Mouse (Mus musculus) liver, embryonic 15.5 days (tissue): ENCODE measurements around the gene Pelo. TPM values are rescaled to one million over a fixed set of nuclear protein-coding genes. Genes with fewer than 3 reads are reported as not detected.

Experiments
- polyA plus RNA-seq: library from polyadenylated mRNA; unstranded; fragments of >200 nt; fragmentation: Nextera tagmentation; extraction: Ambion mirVana; gene quantifications from 2 replicates; pipeline ENCODE4 v1.2.1, GENCODE M21; 2015

Pelo gene
- polyA plus RNA-seq, 1 experiment from 2014 or later = 3.2 TPM

Other genes with a start within 250 kb of the Pelo start
- 0.54 and 0.74 TPM in 2 replicates for gene Itga2, start 158.1 kb downstream of the Pelo start, polyA plus RNA-seq
- gene Gm49395, start 11.7 kb upstream of the Pelo start, polyA plus RNA-seq = 2.3 and 2.5 TPM in 2 replicates
- gene Itga1, start 11.8 kb upstream of the Pelo start, polyA plus RNA-seq = 4.6 and 5.8 TPM in 2 replicates